Mouse (Mus musculus) adrenal gland, postnatal 10 days (tissue): ENCODE data around the gene Ager. TPM values are rescaled to one million over a fixed set of nuclear protein-coding genes. Genes with fewer than 3 reads are reported as not detected.
A peak's percentile ranks its signal among the peaks of the same experiment; 100 is the strongest.

Experiments used
- DNase-seq: peaks from one replicate; pipeline ENCODE4 v3.0.0; 2021; ENCODE audit warnings: mixed read lengths
- total RNA-seq, 2 experiments: library from RNA; stranded (reverse); gene quantifications; 2 replicates each; pipeline ENCODE4 v1.2.3; 2021

The Ager gene
- total RNA-seq, 2 experiments from 2014 or later = 2.0 to 4.3 TPM

DNA sequence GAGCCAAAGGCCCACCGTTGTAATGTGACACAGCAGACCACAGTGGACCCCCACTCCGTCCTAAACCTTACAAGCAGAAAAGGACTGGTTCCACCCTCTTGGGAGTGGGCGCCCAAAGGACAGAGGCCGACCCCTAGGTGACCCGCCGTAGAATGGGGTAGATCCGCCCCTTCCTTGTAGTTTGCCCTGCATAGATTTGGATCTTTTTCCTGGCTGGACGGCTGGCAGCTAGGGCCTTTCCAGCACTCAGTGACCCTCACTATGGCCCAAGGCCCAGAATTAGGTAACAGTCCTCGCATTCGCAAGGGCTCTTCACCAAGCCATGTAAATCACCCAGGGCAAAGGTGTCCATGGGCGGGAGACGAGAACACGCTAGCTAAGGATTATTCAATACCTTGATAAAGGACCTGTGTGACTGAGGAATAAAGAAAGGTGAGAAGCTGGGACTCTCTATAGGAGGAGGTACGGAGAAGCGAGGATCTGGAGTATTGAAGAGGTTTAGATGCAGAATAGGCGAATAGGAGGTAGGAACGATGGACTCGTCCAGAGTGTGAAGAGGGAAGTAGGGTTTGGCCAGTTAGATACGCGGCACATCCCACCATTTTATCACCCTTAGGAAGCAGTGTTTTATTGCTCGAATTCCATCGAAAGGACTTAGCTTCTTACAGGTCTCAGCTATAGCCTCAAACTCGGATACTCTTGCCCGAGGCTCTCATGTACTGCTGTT, 7.0 kb downstream of the Ager start:
- DNase-seq = peak; percentile 83

- peak; percentile 99 for DNase-seq
These were observed 7.9 kb downstream of the Ager start for GRCm38 (mm10) chr17:34605609-34606008.

GRCm38 (mm10) chr17:34606186-34607039, 8.8 kb downstream of the Ager start:
- no peak for DNase-seq

GRCm38 (mm10) chr17:34607997-34608396, 10.3 kb downstream of the Ager start:
- DNase-seq = no peak

DNA sequence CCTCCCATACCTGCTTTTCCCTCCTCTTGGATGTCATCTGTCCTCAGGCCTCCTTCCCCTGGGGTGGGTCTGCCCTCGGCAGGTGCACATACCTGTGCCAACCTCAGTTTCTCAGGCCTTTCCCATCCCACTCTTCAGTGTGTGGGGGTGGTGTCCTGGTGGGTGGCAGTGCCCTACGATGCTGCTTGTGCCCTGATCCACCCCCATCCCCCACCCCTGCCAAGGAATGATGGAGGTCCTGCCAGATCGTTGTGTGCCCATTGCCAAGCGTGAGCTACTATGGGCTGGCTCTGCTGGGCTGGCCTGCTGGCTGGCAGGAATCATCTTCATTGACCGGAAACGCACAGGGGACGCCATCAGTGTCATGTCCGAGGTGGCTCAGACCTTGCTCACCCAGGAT, 13.4 kb downstream of the Ager start:
- DNase-seq = no peak

- DNase-seq = no peak
These were observed 15.5 kb downstream of the Ager start for GRCm38 (mm10) chr17:34613054-34613645.

DNA sequence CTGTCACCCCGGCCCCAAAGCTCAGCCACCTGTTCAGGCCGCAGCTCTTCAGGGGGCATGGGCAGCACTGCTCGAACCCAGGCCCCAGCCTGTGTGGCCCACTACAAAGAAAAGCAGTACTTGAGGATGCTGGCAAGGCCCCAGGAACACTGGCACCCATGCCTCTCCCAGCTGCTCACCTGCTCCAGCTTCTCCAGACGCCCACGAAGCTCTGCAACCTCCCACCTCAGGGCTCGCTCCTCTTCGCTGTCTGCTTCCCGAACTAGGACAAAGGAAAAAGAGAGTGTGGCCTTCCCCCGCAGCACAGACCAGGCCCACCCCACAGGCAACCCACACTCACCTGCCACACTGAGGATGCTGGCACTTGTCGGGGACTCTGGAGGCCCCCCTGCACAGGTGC, 16.2 kb downstream of the Ager start:
- DNase-seq = no peak

DNA sequence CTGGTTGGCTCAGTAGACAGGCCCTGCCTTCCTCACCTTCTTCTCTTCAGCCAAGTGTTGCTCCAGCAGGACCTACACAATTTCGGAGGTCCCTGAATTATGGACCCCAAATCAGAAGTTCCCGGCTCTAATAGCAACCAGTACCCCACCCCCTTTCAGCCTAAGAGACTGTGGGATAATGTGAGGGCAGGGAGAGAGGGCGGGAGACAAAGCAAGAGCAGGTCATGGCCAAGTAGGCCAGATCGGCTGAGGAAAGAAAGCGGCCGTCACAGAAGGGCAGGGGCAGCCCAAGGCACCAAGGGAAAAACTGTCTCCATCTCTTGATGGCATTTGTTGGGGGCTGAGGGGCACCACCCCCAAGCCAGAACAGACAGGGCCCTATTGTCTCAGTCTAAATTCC, 18.2 kb downstream of the Ager start, which contains the start of gene Egfl8:
Gene Egfl8 (minus strand): TSS at position 101 of the 400 bp plus-strand sequence.
- no peak for DNase-seq

GRCm38 (mm10) chr17:34618999-34619398, 21.3 kb downstream of the Ager start:
- peak; percentile 84 for DNase-seq

DNA sequence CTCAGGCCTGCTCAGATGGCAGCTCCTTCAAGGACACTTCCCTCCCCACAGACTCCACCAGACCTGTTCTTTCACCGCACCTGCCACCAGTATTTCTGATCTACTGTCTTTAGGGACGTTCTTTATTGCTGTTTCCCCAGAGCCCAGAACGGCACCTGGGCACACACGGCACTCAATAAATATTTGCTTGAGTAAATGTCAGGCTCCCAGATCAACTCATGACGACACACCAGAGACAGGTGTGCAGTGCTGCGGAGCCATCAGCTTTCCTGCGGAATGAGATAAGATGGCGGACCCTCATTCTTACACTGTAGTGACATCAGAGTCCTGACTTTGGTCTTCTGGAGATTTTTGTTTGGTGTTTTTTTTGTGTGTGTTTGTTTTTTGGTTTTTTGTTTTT, 23.3 kb downstream of the Ager start:
- DNase-seq = no peak

- DNase-seq = no peak
These were observed 25.5 kb downstream of the Ager start for GRCm38 (mm10) chr17:34623161-34623560.

- DNase-seq = no peak
These were observed 27.3 kb downstream of the Ager start for GRCm38 (mm10) chr17:34624981-34625380.

- no peak for DNase-seq
These were observed 28.6 kb downstream of the Ager start for GRCm38 (mm10) chr17:34626062-34626772.

DNA sequence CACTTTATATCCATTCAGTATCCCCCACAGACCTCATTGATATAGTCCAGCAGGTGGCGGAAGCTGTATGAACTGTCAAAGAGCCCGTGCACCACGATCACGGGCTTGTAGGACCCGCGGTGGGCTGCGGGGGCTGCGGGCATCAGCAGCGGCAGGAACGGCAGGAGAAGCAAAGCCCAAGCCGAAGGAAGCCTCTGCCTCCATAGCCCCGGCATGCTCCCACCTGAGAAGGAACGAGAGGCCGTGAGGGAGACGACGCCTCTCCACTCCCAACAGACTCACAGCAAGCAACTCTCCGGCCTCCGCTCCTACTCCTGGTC, 29.1 kb downstream of the Ager start:
- peak; percentile 55 for DNase-seq

DNA sequence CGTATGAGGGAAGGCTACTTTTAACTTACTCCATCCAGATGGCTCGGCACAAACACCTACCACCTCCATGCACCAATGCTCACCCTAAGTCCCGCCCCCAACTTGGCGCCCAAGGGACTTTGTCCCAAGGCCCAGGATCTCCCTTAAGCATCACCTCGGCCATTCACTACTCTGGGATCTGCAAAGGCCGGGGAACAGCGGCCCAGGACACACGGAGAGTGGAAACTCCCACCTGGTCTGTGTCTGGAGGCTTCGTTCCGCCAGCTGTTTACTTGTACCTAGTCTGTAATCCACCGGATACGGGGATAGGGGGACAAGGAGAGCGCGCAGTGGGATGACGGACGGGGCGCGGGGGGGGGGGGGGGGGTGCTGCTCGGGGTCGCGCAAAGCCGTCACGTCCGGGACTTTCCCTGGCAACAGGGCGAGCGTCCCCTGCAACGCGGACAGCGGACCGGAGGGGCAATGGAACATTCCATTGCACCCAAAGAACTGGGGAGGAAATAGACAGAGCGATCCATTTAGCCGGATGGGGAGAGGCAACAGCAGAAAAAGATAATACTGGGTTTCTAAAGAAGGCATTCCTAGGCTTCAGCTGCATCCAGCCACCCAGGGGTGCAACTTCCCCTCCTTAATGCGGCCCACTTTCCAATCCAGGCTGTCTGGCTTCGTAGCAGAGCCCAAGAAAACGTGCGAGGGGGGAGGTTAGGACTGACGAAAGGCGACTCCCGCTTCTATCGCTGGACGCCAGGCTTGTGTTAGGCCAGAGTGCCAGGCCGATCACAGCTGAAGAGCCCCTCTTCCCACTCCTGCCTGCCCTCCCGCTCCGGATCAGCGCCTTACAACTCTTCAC, 29.7 kb downstream of the Ager start:
- DNase-seq = peak; percentile 91

GRCm38 (mm10) chr17:34627943-34628643, 30.4 kb downstream of the Ager start, which contains the start of gene Ppt2:
TSS of gene Ppt2 (minus strand) at chr17:34628510.
- peak; percentile 79 for DNase-seq

- DNase-seq = no peak
These were observed 30.9 kb downstream of the Ager start for GRCm38 (mm10) chr17:34628644-34628967.

DNA sequence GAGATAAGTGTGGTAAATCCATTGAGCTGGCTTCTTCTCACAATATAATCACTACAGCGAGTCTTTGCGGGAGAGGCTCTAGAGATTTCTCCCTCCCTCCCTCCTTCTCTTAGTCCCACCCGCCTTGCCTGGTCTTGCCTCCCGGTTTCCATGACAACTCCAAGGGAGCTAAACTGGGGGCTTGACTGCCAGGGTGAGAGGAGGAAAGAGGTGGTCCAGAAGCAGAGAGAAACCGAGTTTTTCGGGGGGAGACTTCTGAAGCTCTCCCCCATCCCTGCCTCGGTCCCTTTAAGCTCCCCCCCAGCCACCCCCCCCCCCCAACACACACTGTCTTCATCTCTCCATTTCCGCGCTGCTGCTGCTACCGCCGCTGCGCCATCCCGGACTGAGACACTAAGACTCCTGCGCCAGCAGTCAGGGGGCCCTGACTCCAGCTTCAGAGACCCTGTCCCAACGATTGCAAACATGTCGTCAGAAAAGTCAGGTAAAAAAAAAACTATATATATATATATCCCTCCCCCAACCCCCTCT, 31.6 kb downstream of the Ager start, which contains the start of gene Prrt1:
Gene Prrt1 (plus strand): TSS at position 313 of the 531 bp plus-strand sequence.
- no peak for DNase-seq

- DNase-seq = no peak
These were observed 32.3 kb downstream of the Ager start for GRCm38 (mm10) chr17:34629796-34630603.
